Mouse (Mus musculus) brain, embryonic 18.5 days (tissue): ENCODE measurements around the gene Gm20828.
"Not testable (repeated sequence)": the region's sequence is repeated elsewhere in the genome, so short reads cannot be mapped to it uniquely, and the experiment has no call there.

ENCODE experiments used
- DNase-seq: peaks from one replicate; pipeline ENCODE4 v3.0.0-alpha.2; 2012; ENCODE audit warnings: low read depth, low spot score

The Gm20828 gene

DNA sequence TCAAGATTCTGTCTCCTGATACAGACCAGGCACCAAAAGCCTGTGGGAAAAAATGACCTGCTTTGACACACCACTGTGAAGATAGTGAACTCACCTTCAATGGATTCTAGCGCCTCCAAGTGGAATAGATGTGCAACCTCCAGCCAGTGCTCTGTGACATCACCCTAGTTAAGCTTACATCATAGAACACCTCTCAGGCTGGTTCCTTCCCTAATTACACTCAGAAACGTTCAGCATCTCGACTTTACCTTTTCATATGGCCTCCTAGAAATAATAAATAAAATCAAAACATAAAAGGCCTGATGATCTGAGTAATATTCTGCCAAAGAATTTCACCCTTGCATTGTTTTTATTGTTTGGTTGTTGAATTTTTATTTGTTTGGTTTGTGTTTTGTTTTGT is at the start of gene Gm20828:
TSS of gene Gm20828 (minus strand) at position 101 of the 400 bp plus-strand sequence.
- DNase-seq: not testable (repeated sequence)
